In genomic region chr6:28261307-28262197, GRCm38 (mm10) we compare ENCODE assay signal across 8 mouse cellular contexts.
A peak's percentile ranks its signal among the peaks of the same experiment; 100 is the strongest.
DNase-seq lines count a peak whose midpoint lies in the region; ATAC-seq lines count a peak whose summit lies in the region.

No protein-coding gene starts in this region.

- peak overlapping the region; percentile 75 for H3K4me3 ChIP-seq in intestine, embryonic 14.5 days (ENCODE audit: low read depth, low read length)

- peak overlapping the region; percentile 89 for H3K4me2 ChIP-seq in intestine, embryonic 14.5 days (ENCODE audit: low read length)

- no peaks in the 10 kb centered on the region for H3K4me1 ChIP-seq in intestine, embryonic 14.5 days (replicated peaks; ENCODE audit: control insufficient read depth, insufficient read depth, low read length)

- H3K27ac ChIP-seq in intestine, embryonic 14.5 days (ENCODE audit: low read depth), result peak overlapping the region; percentile 88

- intact Hi-C loops in gastrocnemius, postnatal 14 days (cut with DNase I; ENCODE audit: low total_unique reads), result loop anchor here (10.0 kb wide), 1 partner anchor 213 kb away; the partner anchor contains the start of gene Snd1
- intact Hi-C loops in left cerebral cortex, postnatal 14 days (cut with DNase I), result no loop called here

- peaks cover 18% of the 10 kb centered on the region for H3K36me3 ChIP-seq in intestine, embryonic 14.5 days (ENCODE audit: control insufficient read depth, insufficient read depth, low read length)

- no peaks in the 10 kb centered on the region for H3K9me3 ChIP-seq in intestine, embryonic 14.5 days (ENCODE audit: control insufficient read depth, low read length)

- under 1% methylated on average over 94 of the region's 131 CpGs for WGBS in intestine, embryonic 14.5 days

- no peaks in the 10 kb centered on the region for H3K27me3 ChIP-seq in intestine, embryonic 14.5 days (replicated peaks; ENCODE audit: control insufficient read depth, insufficient read depth, low read length)

- DNase-seq in adipocyte (ENCODE audit: low spot score), result peak; percentile 93
- peak; percentile 89 for DNase-seq in embryo, embryonic 10 days (ENCODE audit: low spot score)
- DNase-seq in gastrocnemius, postnatal 14 days, result peak; percentile 92
- DNase-seq in intestine, embryonic 14.5 days (ENCODE audit: low spot score), result peak; percentile 93
- DNase-seq in left cerebral cortex, postnatal 14 days (ENCODE audit: low spot score in 2 of 2), result peak; percentile 69 to 85
- peak; percentile 88 for DNase-seq in mesoderm, embryonic 11.5 days (ENCODE audit: low read depth, low spot score)
- DNase-seq in right cerebral cortex, postnatal 36 days (ENCODE audit: low spot score in 2 of 2), result peak; percentile 84 to 85
- DNase-seq in yolk sac, embryonic 10.5 days (ENCODE audit: low spot score), result peak; percentile 90

- H3K9ac ChIP-seq in intestine, embryonic 14.5 days (ENCODE audit: low read length), result peak overlapping the region; percentile 71

- peak; percentile 95 for ATAC-seq in intestine, embryonic 14.5 days (replicated peaks; ENCODE audit: low FRiP score, low TSS enrichment, low read depth)

Comparison
In these comparisons a context has a peak if more than half of its experiments do, and no peak if none do; other contexts are left out.
1. Peak in every context shown above with its lines: DNase-seq, ATAC-seq, H3K4me3 ChIP-seq and H3K27ac ChIP-seq.